Mouse (Mus musculus) midbrain, embryonic 12.5 days (tissue): ENCODE measurements around the gene Arap1. TPM values are rescaled to one million over a fixed set of nuclear protein-coding genes. Genes with fewer than 3 reads are reported as not detected.

Experiments
- polyA plus RNA-seq: library from polyadenylated mRNA; unstranded; fragments of >200 nt; fragmentation: Nextera tagmentation; extraction: Ambion mirVana; gene quantifications from 2 replicates; pipeline ENCODE4 v1.2.1, GENCODE M21; 2016

Gene Arap1
- polyA plus RNA-seq, 1 experiment from 2014 or later, result 15.0 TPM

Other genes starting within 250 kb of the Arap1 start
- 18.5 and 19.3 TPM in 2 replicates for gene Atg16l2, start 45.8 kb upstream of the Arap1 start, polyA plus RNA-seq
- gene Stard10, start 31.0 kb upstream of the Arap1 start, polyA plus RNA-seq, result 5.2 and 6.4 TPM in 2 replicates
- gene Gm45837, start 62.8 kb downstream of the Arap1 start, polyA plus RNA-seq, result not detected in 2 replicates
- gene Pde2a, start 73.6 kb downstream of the Arap1 start, polyA plus RNA-seq, result 16.1 and 17.8 TPM in 2 replicates
- not detected in 2 replicates for gene Art2b, start 237.5 kb downstream of the Arap1 start, polyA plus RNA-seq